Mouse (Mus musculus) limb, embryonic 13.5 days (tissue): Measurements from ENCODE around the gene Cdkal1. TPM values are rescaled to one million over a fixed set of nuclear protein-coding genes. Genes with fewer than 3 reads are reported as not detected.

Source experiments
- ATAC-seq: fragments of 200-750 bp; cut with Nextera tagmentation; 2 replicates; pipeline ENCODE4 v1.8.0; 2017; ENCODE audit warnings: low read depth, moderate number of reproducible peaks, moderate TSS enrichment; ENCODE audit not compliant: low FRiP score
- H3K27ac ChIP-seq: fragments of 300-500 bp; sonication (generic); 2 replicates; pipeline ENCODE4 v1.5.1; 2015; ENCODE audit warnings: inconsistent platforms, mild to moderate bottlenecking, moderate library complexity
- H3K27me3 ChIP-seq: fragments of 300-500 bp; sonication (generic); 2 replicates; pipeline ENCODE4 v1.6.1; 2015; ENCODE audit warnings: mild to moderate bottlenecking, inconsistent platforms
- H3K36me3 ChIP-seq: fragments of 300-500 bp; sonication (generic); 2 replicates; pipeline ENCODE4 v1.6.1; 2015; ENCODE audit warnings: inconsistent platforms, mild to moderate bottlenecking, moderate library complexity
- H3K4me1 ChIP-seq: fragments of 300-500 bp; sonication (generic); 2 replicates; pipeline ENCODE4 v1.6.1; 2015; ENCODE audit warnings: inconsistent platforms
- H3K4me2 ChIP-seq: fragments of 300-500 bp; sonication (generic); replicated peaks from 2 replicates; pipeline ENCODE4 v1.6.1; 2015; ENCODE audit warnings: inconsistent platforms, mild to moderate bottlenecking, moderate library complexity
- H3K4me3 ChIP-seq: fragments of 300-500 bp; sonication (generic); 2 replicates; pipeline ENCODE4 v1.5.1; 2015; ENCODE audit warnings: moderate library complexity, mild to moderate bottlenecking, inconsistent platforms
- H3K9ac ChIP-seq: fragments of 300-500 bp; sonication (generic); 2 replicates; pipeline ENCODE4 v1.6.1; 2015; ENCODE audit warnings: mild to moderate bottlenecking, inconsistent platforms
- H3K9me3 ChIP-seq: fragments of 300-500 bp; sonication (generic); 2 replicates; pipeline ENCODE4 v1.6.1; 2016; ENCODE audit warnings: inconsistent platforms
- WGBS: fragments of 180-500 bp; shearing (Covaris S2); methylation state at CpG from one replicate; pipeline ENCODE4 v1.1.7; 2015; 5-methylcytosine and 5-hydroxymethylcytosine counted together
- polyA plus RNA-seq: library from polyadenylated mRNA; unstranded; fragments of >200 nt; fragmentation: Nextera tagmentation; extraction: Ambion mirVana; gene quantifications from 2 replicates; pipeline ENCODE4 v1.2.1, GENCODE M21; 2015

Cdkal1 gene
- polyA plus RNA-seq, 1 experiment from 2014 or later = 37.9 TPM

GRCm38 (mm10) chr13:29687872-29688271, 167.6 kb downstream of the Cdkal1 start:
- Histone ChIP-seq H3K9ac (no peak overlapping the region), H3K27ac (no peak overlapping the region), H3K4me2 (no peak overlapping the region), H3K27me3 (no peaks in the 10 kb centered on the region), H3K4me1 (no peaks in the 10 kb centered on the region), H3K36me3 (no peaks in the 10 kb centered on the region), H3K4me3 (no peak overlapping the region), H3K9me3 (no peaks in the 10 kb centered on the region)
- WGBS = 91% methylated on average over 7 of the region's 7 CpGs
- no peak for ATAC-seq

GRCm38 (mm10) chr13:29679479-29680186, 175.8 kb downstream of the Cdkal1 start:
- H3K27ac ChIP-seq = no peak overlapping the region
- WGBS = 72% methylated on average over 11 of the region's 11 CpGs
- peak; percentile 85 for ATAC-seq

GRCm38 (mm10) chr13:29677559-29677958, 177.9 kb downstream of the Cdkal1 start:
- Histone ChIP-seq H3K27me3 (no peaks in the 10 kb centered on the region), H3K4me3 (no peak overlapping the region), H3K36me3 (no peaks in the 10 kb centered on the region), H3K9ac (no peak overlapping the region), H3K4me1 (peaks cover 10% of the 10 kb centered on the region; the same call in 1 of the 2 replicates), H3K4me2 (no peak overlapping the region), H3K27ac (no peak overlapping the region), H3K9me3 (no peaks in the 10 kb centered on the region)
- 89% methylated on average over 4 of the region's 4 CpGs for WGBS
- ATAC-seq = no peak

More at GRCm38 (mm10) chr13:29679479-29680186, 175.8 kb downstream of the Cdkal1 start:
- H3K4me3 ChIP-seq = no peak overlapping the region
- H3K9ac ChIP-seq = no peak overlapping the region
- no peak overlapping the region for H3K4me2 ChIP-seq
- peaks cover 10% of the 10 kb centered on the region; the same call in 1 of the 2 replicates for H3K4me1 ChIP-seq
- H3K27me3 ChIP-seq = no peaks in the 10 kb centered on the region
- H3K9me3 ChIP-seq = no peaks in the 10 kb centered on the region
- H3K36me3 ChIP-seq = no peaks in the 10 kb centered on the region

- Histone ChIP-seq H3K9me3 (no peaks in the 10 kb centered on the region), H3K27me3 (no peaks in the 10 kb centered on the region), H3K4me1 (peaks cover 13% of the 10 kb centered on the region), H3K4me2 (no peak overlapping the region), H3K4me3 (no peak overlapping the region), H3K9ac (no peak overlapping the region), H3K36me3 (no peaks in the 10 kb centered on the region), H3K27ac (no peak overlapping the region)
- ATAC-seq = peak; percentile 36; the same call in 1 of the 2 replicates
- WGBS = 28% methylated on average over 3 of the region's 3 CpGs
Observed at GRCm38 (mm10) chr13:29670626-29671025, 184.8 kb downstream of the Cdkal1 start.

DNA sequence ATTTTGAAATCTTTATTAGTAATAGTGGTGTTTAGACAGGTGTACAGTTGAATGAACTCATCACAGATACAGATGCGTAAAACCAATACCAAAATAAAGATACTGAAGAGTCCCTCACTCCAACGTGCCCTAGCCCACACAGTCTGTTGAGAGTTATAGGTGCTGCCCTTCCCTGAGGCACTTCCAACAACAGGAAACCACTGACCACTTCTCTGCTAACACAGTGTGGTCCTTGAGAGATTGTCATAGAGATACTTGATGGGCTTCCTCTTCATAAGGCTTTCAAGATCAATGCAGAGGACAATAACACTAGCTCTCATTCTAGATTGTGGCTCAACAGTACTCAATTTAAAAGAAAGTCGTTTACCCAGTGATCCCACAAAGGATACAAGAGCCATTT, 191.6 kb downstream of the Cdkal1 start:
- Histone ChIP-seq H3K36me3 (no peaks in the 10 kb centered on the region), H3K9ac (no peak overlapping the region), H3K27ac (no peak overlapping the region), H3K4me1 (no peaks in the 10 kb centered on the region), H3K9me3 (no peaks in the 10 kb centered on the region), H3K4me2 (no peak overlapping the region), H3K4me3 (no peak overlapping the region), H3K27me3 (no peaks in the 10 kb centered on the region)
- no peak for ATAC-seq
- WGBS = 72% methylated on average over 3 of the region's 3 CpGs

- H3K36me3 ChIP-seq = no peaks in the 10 kb centered on the region
- no peaks in the 10 kb centered on the region for H3K4me1 ChIP-seq
- ATAC-seq = no peak
- no peaks in the 10 kb centered on the region for H3K27me3 ChIP-seq
- H3K4me2 ChIP-seq = no peak overlapping the region
- no peak overlapping the region for H3K27ac ChIP-seq
- H3K4me3 ChIP-seq = no peak overlapping the region
- no peak overlapping the region for H3K9ac ChIP-seq
- H3K9me3 ChIP-seq = no peaks in the 10 kb centered on the region
- 62% methylated on average over 11 of the region's 11 CpGs for WGBS
Observed at GRCm38 (mm10) chr13:29655841-29656365, 199.6 kb downstream of the Cdkal1 start.

DNA sequence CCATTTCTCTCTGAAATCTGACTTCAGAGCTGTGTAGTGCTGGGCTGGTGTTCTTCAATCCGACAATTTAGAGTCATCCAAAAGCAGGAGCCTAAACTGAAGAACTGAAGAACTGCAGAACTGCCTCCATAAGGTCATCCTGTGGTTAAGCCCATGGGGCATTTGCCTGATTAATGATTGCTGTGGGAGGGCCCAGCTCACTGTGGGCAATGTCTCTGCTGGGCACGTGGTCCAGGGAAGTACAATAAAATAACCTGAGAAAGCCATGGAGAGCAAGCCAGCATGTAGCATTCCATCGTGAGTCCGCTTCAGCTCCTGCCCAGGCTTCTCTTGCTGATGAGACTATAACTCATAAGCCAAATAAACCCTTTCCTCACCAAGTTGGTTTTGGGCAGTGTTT, 202.1 kb downstream of the Cdkal1 start:
- Histone ChIP-seq H3K4me3 (no peak overlapping the region), H3K4me2 (no peak overlapping the region), H3K9ac (no peak overlapping the region), H3K36me3 (no peaks in the 10 kb centered on the region), H3K27me3 (no peaks in the 10 kb centered on the region), H3K9me3 (no peaks in the 10 kb centered on the region), H3K27ac (no peak overlapping the region), H3K4me1 (no peaks in the 10 kb centered on the region)
- no peak for ATAC-seq
- 50% methylated on average over 4 of the region's 4 CpGs for WGBS

DNA sequence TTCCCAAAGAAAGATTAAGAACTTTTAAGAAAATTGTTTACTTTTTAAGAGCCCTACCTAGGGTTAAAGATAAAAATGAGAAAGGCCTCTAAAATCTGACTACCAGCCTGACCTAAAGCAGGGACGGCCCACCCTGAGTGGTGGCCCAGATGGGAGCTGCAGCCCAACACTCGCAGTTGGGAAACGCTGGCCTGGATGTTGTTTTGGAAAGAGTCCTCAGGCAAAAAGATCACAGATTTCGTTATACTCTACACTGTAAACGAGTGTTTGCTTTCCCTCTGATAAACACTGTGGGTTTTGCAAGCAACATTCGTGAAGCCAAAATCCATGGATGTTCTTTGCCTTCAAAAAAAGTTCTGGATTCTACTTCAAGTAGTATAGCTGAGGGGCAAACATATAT, 202.7 kb downstream of the Cdkal1 start:
- no peak for ATAC-seq
- no peaks in the 10 kb centered on the region for H3K9me3 ChIP-seq
- no peak overlapping the region for H3K9ac ChIP-seq
- H3K36me3 ChIP-seq = no peaks in the 10 kb centered on the region
- no peak overlapping the region for H3K4me3 ChIP-seq
- H3K4me2 ChIP-seq = no peak overlapping the region
- no peak overlapping the region for H3K27ac ChIP-seq
- no peaks in the 10 kb centered on the region for H3K27me3 ChIP-seq
- H3K4me1 ChIP-seq = no peaks in the 10 kb centered on the region
- 66% methylated on average over 6 of the region's 6 CpGs for WGBS

DNA sequence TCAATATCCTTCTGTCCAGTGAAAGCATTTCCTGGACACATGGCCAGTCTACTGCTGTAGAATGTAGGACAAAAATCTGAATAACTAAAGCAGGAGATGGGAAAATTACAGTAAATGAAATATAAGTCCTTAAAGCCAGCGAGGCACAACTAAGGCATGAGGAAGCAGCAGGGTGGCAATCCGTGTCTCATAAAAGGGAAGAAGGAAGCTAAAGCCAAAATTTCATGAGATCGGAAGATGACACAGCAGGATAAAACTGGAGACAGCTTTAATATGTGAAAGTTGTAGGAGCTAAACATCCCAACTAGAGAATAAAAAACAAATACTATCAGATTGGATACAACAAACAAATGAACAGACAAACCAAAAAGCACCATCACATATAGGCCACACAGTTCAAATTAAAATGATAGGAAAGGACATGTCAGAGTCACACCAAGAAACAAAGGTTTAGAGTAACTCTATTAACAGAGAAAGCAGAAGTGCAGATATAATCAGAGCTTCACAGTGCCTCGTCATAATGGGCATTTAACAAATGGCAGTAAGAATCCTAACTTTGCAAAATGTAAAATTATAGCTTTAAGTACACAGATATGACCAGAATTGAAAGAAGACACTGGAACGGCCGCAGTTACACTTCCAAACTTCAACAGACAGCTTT, 204.8 kb downstream of the Cdkal1 start:
- no peak overlapping the region for H3K27ac ChIP-seq
- no peak for ATAC-seq
- no peaks in the 10 kb centered on the region for H3K9me3 ChIP-seq
- no peaks in the 10 kb centered on the region for H3K4me1 ChIP-seq
- no peak overlapping the region for H3K4me2 ChIP-seq
- H3K36me3 ChIP-seq = no peaks in the 10 kb centered on the region
- 83% methylated on average over 6 of the region's 6 CpGs for whole genome bisulfite sequencing
- H3K27me3 ChIP-seq = no peaks in the 10 kb centered on the region
- H3K9ac ChIP-seq = no peak overlapping the region
- H3K4me3 ChIP-seq = no peak overlapping the region

DNA sequence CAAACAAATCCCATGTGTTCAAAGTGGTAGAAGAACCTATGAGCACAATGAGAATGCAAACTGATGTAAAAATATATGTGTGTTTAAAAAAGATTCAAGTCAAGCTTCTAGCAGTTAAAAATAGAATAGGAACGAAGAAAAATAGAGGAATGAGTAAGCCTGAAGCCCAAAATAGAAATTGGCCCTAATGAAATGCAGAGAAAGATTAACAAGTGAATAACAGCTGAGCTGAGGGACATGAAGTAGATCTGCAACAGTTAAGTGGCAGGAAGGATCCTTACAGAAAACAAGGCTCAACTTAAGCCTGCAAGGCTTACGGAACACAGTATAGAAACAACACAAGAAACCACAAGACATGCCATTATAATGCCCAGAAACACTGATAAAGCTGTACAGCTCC, 205.9 kb downstream of the Cdkal1 start:
- no peak overlapping the region for H3K27ac ChIP-seq
- no peaks in the 10 kb centered on the region for H3K4me1 ChIP-seq
- H3K27me3 ChIP-seq = no peaks in the 10 kb centered on the region
- H3K9ac ChIP-seq = no peak overlapping the region
- 67% methylated on average over 2 of the region's 2 CpGs for WGBS
- no peaks in the 10 kb centered on the region for H3K9me3 ChIP-seq
- H3K36me3 ChIP-seq = no peaks in the 10 kb centered on the region
- no peak overlapping the region for H3K4me3 ChIP-seq
- ATAC-seq = no peak
- H3K4me2 ChIP-seq = no peak overlapping the region

GRCm38 (mm10) chr13:29642226-29642625, 213.2 kb downstream of the Cdkal1 start:
- H3K36me3 ChIP-seq = no peaks in the 10 kb centered on the region
- ATAC-seq = peak; percentile 36; the same call in 1 of the 2 replicates

GRCm38 (mm10) chr13:29641200-29641599, 214.3 kb downstream of the Cdkal1 start:
- Histone ChIP-seq H3K27ac (no peak overlapping the region), H3K4me2 (no peak overlapping the region), H3K4me3 (no peak overlapping the region), H3K9me3 (no peaks in the 10 kb centered on the region), H3K27me3 (no peaks in the 10 kb centered on the region), H3K9ac (no peak overlapping the region), H3K4me1 (peaks cover 33% of the 10 kb centered on the region), H3K36me3 (no peaks in the 10 kb centered on the region)
- 68% methylated on average over 5 of the region's 5 CpGs for WGBS
- no peak for ATAC-seq

More at GRCm38 (mm10) chr13:29642226-29642625, 213.2 kb downstream of the Cdkal1 start:
- H3K4me1 ChIP-seq = peaks cover 33% of the 10 kb centered on the region
- WGBS = 17% methylated on average over 2 of the region's 2 CpGs
- H3K9me3 ChIP-seq = no peaks in the 10 kb centered on the region
- no peak overlapping the region for H3K9ac ChIP-seq
- no peak overlapping the region for H3K4me2 ChIP-seq
- peak overlapping the region; percentile 61; the same call in 1 of the 2 replicates for H3K27ac ChIP-seq
- no peaks in the 10 kb centered on the region for H3K27me3 ChIP-seq
- H3K4me3 ChIP-seq = no peak overlapping the region
